Comparison of ENCODE assay signal across 8 mouse cellular contexts in the genomic region with DNA sequence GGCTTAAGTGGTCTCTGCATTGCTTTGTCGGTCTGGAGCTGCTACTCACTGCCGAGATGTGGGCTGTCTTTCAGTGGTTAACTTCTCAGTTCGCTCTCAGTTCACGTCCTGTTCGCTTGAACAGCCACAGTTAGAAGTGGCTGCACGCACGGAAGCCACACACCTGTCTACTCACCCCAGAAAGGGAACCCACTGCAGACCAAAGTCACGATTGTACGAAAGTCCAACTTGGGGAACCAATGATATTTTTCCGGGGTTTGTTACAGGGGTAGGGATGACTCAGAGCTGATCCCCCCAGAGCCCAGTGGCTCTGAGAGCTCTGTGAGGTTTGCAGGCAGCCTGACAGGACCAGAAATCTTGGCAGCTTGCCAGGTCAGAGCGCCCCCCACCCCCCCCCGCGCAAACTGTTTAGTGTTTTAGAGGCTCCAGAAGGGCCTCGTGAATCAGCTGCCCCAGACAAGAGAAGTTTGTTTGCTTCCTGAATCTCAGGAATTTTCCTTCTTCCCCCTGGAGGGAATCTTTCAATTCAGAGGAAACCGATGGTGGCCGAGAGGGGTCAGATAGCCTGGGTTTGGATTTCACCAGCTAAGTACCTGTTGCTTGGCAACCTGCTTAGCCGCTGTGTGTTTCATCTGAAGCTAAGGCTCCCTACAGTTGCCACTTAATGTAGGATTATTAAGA.
DNase-seq lines count a peak whose midpoint lies in the region; ATAC-seq and TF ChIP-seq lines count a peak whose summit lies in the region.

No protein-coding gene starts in this region.

- no peaks in the 10 kb centered on the region; the same call in 1 of the 2 replicates for H3K4me1 ChIP-seq in cerebellum, adult 2 months (ENCODE audit: control insufficient read depth, insufficient read depth, low read length)
- H3K4me1 ChIP-seq in forebrain, postnatal 0 days (ENCODE audit: insufficient read depth): no peaks in the 10 kb centered on the region
- peaks cover 13% of the 10 kb centered on the region for H3K4me1 ChIP-seq in hindbrain, embryonic 13.5 days (replicated peaks)

- peak overlapping the region; percentile 49 for H3K4me2 ChIP-seq in forebrain, postnatal 0 days (ENCODE audit: low read depth)
- peak overlapping the region; percentile 58 for H3K4me2 ChIP-seq in hindbrain, embryonic 13.5 days

- DNase-seq in R1 (ENCODE audit: low read depth, low spot score): peak; percentile 96
- DNase-seq in cerebellum, adult 2 months: peak; percentile 12 to 22
- peak; percentile 82 for DNase-seq in forebrain, postnatal 0 days
- DNase-seq in left cerebral cortex, adult 2 months (ENCODE audit: extremely low spot score in 1 of 2, low spot score in 2 of 2): peak; percentile 22 to 43
- peak; percentile 74 to 79 for DNase-seq in lung, postnatal 4 days
- peak; percentile 94 for DNase-seq in retina, postnatal 7 days (ENCODE audit: low read depth, low spot score)

- H3K9me3 ChIP-seq in forebrain, postnatal 0 days (ENCODE audit: low read length): no peaks in the 10 kb centered on the region
- H3K9me3 ChIP-seq in hindbrain, embryonic 13.5 days: no peaks in the 10 kb centered on the region

- no peak for TF ChIP-seq POLR2A in cerebellum, adult 2 months (IDR thresholded peaks at IDR 0.05; ENCODE audit: borderline replicate concordance, insufficient read depth, low read length)

- H3K9ac ChIP-seq in forebrain, postnatal 0 days: peak overlapping the region; percentile 25; the same call in 1 of the 2 replicates
- H3K9ac ChIP-seq in hindbrain, embryonic 13.5 days: peak overlapping the region; percentile 63

- peak overlapping the region; percentile 17 for H3K4me3 ChIP-seq in cerebellum, adult 2 months (replicated peaks; ENCODE audit: insufficient read depth, low read depth, low read length)
- H3K4me3 ChIP-seq in forebrain, postnatal 0 days (ENCODE audit: low read depth, low read length): peak overlapping the region; percentile 29
- peak overlapping the region; percentile 38 for H3K4me3 ChIP-seq in hindbrain, embryonic 13.5 days
- peak overlapping the region; percentile 12 for H3K4me3 ChIP-seq in left cerebral cortex, adult 2 months

- ATAC-seq in forebrain, postnatal 0 days: peak; percentile 78
- peak; percentile 88 for ATAC-seq in hindbrain, embryonic 13.5 days (ENCODE audit: low FRiP score)
- no peak for ATAC-seq in erythroblast, adult 5-6 weeks (replicated peaks; ENCODE audit: low FRiP score, poor library complexity, severe bottlenecking)

- no peaks in the 10 kb centered on the region for H3K36me3 ChIP-seq in forebrain, postnatal 0 days (ENCODE audit: insufficient read depth)
- H3K36me3 ChIP-seq in hindbrain, embryonic 13.5 days: no peaks in the 10 kb centered on the region

- intact Hi-C loops in left cerebral cortex, adult 2 months (cut with DNase I): no loop called here

- WGBS in cerebellum, adult 2 months: 3% methylated on average over 17 of the region's 17 CpGs
- WGBS in forebrain, postnatal 0 days: under 1% methylated on average over 17 of the region's 17 CpGs
- WGBS in hindbrain, embryonic 13.5 days: under 1% methylated on average over 17 of the region's 17 CpGs

- TF ChIP-seq CTCF in cerebellum, adult 2 months (IDR thresholded peaks at IDR 0.05; ENCODE audit: borderline replicate concordance, insufficient read depth, low read depth, low read length): no peak
- TF ChIP-seq CTCF in forebrain, postnatal 0 days (IDR thresholded peaks at IDR 0.05; ENCODE audit: low read depth): no peak
- no peak for TF ChIP-seq CTCF in left cerebral cortex, adult 2 months (IDR thresholded peaks at IDR 0.05)

- H3K27ac ChIP-seq in cerebellum, adult 2 months (ENCODE audit: insufficient read depth, low read length): no peak overlapping the region
- H3K27ac ChIP-seq in forebrain, postnatal 0 days (ENCODE audit: low read depth, low read length): no peak overlapping the region
- H3K27ac ChIP-seq in hindbrain, embryonic 13.5 days: peak overlapping the region; percentile 71
- H3K27ac ChIP-seq in left cerebral cortex, adult 2 months: no peak overlapping the region

- H3K27me3 ChIP-seq in cerebellum, adult 2 months (ENCODE audit: control insufficient read depth, insufficient read depth, low read length): no peaks in the 10 kb centered on the region
- H3K27me3 ChIP-seq in forebrain, postnatal 0 days (ENCODE audit: insufficient read depth, low read length): no peaks in the 10 kb centered on the region
- H3K27me3 ChIP-seq in hindbrain, embryonic 13.5 days: no peaks in the 10 kb centered on the region

Comparison
In these comparisons a context has a peak if more than half of its experiments do, and no peak if none do; other contexts are left out.
1. DNase-seq: peak in every context shown above with its lines; median percentile 96 in R1; 94 in retina, postnatal 7 days; 82 in forebrain, postnatal 0 days; 76 in lung, postnatal 4 days; 32 in left cerebral cortex, adult 2 months; 17 in cerebellum, adult 2 months.